Mouse (Mus musculus) heart, postnatal 10 days (tissue): ENCODE data around the gene Ndufc1. TPM values are rescaled to one million over a fixed set of nuclear protein-coding genes. Genes with fewer than 3 reads are reported as not detected.
"Not testable (repeated sequence)": the region's sequence is repeated elsewhere in the genome, so short reads cannot be mapped to it uniquely, and the experiment has no call there.

Experiments used
- DNase-seq, 2 experiments: peaks; one replicate each; pipeline ENCODE4 v3.0.0; 2021
- intact Hi-C: fragments of 180-260 bp; cut with DNase I; formaldehyde crosslinking; loops from one replicate; pipeline ENCODE4 v1.15.1; 2025
- total RNA-seq, 2 experiments: library from RNA; stranded (reverse); gene quantifications; 2 replicates each; pipeline ENCODE4 v1.2.3; 2021

Ndufc1 gene
- total RNA-seq, 2 experiments from 2014 or later = 1,294 to 1,362 TPM

GRCm38 (mm10) chr3:51397700-51398299, 11.0 kb downstream of the Ndufc1 start:
- intact Hi-C loops = loop anchor here (2.0 kb wide), 1 partner anchor 19 kb away; no protein-coding TSS in a partner anchor
- DNase-seq = no peak

- intact Hi-C loops = loop anchor here (2.0 kb wide), 1 partner anchor 18 kb away; no protein-coding TSS in a partner anchor
These were observed 12.3 kb downstream of the Ndufc1 start, which contains the start of gene Mgarp for GRCm38 (mm10) chr3:51396219-51397068. Mgarp (minus strand) TSS chr3:51396738.

GRCm38 (mm10) chr3:51395461-51396145, 13.2 kb downstream of the Ndufc1 start:
- no peak for DNase-seq
- intact Hi-C loops = loop anchor here (2.0 kb wide), 1 partner anchor 17 kb away; no protein-coding TSS in a partner anchor

More at GRCm38 (mm10) chr3:51396219-51397068, 12.3 kb downstream of the Ndufc1 start, which contains the start of gene Mgarp:
- peak; percentile 71 to 76 for DNase-seq

GRCm38 (mm10) chr3:51394881-51395280, 13.9 kb downstream of the Ndufc1 start:
- DNase-seq = no peak
- intact Hi-C loops = no loop called here

GRCm38 (mm10) chr3:51393651-51394050, 15.1 kb downstream of the Ndufc1 start:
- intact Hi-C loops = no loop called here
- no peak for DNase-seq

GRCm38 (mm10) chr3:51393018-51393417, 15.8 kb downstream of the Ndufc1 start:
- DNase-seq, intact Hi-C loops: not testable (repeated sequence)

GRCm38 (mm10) chr3:51391591-51391990, 17.2 kb downstream of the Ndufc1 start:
- intact Hi-C loops = no loop called here
- DNase-seq = no peak

- DNase-seq = no peak
- intact Hi-C loops = no loop called here
These were observed 17.7 kb downstream of the Ndufc1 start for GRCm38 (mm10) chr3:51391095-51391494.

GRCm38 (mm10) chr3:51388904-51389303, 19.9 kb downstream of the Ndufc1 start:
- intact Hi-C loops = no loop called here
- DNase-seq = no peak

- no peak for DNase-seq
- intact Hi-C loops = no loop called here
These were observed 20.9 kb downstream of the Ndufc1 start for GRCm38 (mm10) chr3:51387868-51388381.

- intact Hi-C loops = no loop called here
- no peak for DNase-seq
These were observed 21.7 kb downstream of the Ndufc1 start for GRCm38 (mm10) chr3:51387134-51387451.

GRCm38 (mm10) chr3:51386441-51387133, 22.2 kb downstream of the Ndufc1 start:
- intact Hi-C loops = no loop called here
- DNase-seq = peak; percentile 57 to 65

- no peak for DNase-seq
- intact Hi-C loops = no loop called here
These were observed 25.4 kb downstream of the Ndufc1 start for GRCm38 (mm10) chr3:51383409-51383808.

- no peak for DNase-seq
- intact Hi-C loops = no loop called here
These were observed 28.2 kb downstream of the Ndufc1 start for GRCm38 (mm10) chr3:51380660-51381014.

GRCm38 (mm10) chr3:51379786-51380659, 28.8 kb downstream of the Ndufc1 start:
- peak in 1 of 2 experiments; percentile 32 for DNase-seq
- intact Hi-C loops = loop anchor here (2.0 kb wide), 2 partner anchors 17 to 27 kb away; partner anchors contain the start of gene Mgarp

- DNase-seq = no peak
- intact Hi-C loops = loop anchor here (2.0 kb wide), 2 partner anchors 18 to 28 kb away; partner anchors contain the start of gene Mgarp
These were observed 30.2 kb downstream of the Ndufc1 start for GRCm38 (mm10) chr3:51378665-51378946.

- DNase-seq = peak; percentile 42
- intact Hi-C loops = loop anchor here (2.0 kb wide), 2 partner anchors 19 to 29 kb away; partner anchors contain the start of gene Mgarp
These were observed 30.7 kb downstream of the Ndufc1 start for GRCm38 (mm10) chr3:51377878-51378664.
